Mouse (Mus musculus): ENCODE measurements at regions not wholly inside any gene's neighbourhood (a gene's known extent, or its start where the extent isn't known, plus 50 kb on each side); places are given as distances from the start of the nearest gene placed in this dataset.

DNA sequence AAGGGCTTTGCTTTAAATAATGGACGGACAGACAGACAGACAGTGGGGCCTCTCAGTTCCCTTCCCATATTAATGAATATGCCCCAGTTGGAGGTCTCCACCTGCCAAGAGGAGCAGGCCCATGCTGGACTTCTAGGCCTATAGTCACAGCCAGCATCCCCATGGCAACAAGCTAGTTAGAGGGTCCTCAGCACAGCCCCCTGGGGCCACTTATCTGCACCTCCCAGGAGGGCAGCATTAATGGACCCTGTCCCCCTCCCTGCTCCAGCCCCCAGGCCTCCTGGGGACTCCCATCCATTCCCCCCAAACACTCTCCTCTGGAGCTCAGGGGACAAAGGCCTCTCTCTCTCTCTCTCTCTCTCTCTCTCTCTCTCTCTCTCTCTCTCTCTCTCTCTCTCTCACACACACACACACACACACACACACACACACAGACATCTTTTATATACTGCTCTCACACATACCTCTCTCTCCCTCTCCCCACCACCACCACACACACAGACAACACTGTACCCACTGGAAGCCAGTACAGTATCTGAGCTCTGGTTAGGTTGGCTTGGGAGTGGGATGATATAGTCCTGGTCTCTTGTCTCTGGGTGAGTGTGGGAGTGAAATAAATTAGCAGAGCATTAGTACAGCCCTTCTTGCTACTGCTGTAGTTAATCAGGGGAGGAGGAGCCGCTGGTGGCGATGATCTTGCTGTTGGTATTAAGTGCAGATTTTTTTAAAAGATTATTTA, 127.7 kb downstream of the Mrm1 start:
- TF ChIP-seq CTCF (IDR thresholded peaks at IDR 0.05; ENCODE audit: borderline replicate concordance, insufficient read depth, low read depth, low read length) (no peak), POLR2A (IDR thresholded peaks at IDR 0.05; ENCODE audit: borderline replicate concordance, insufficient read depth, low read length) (no peak)
